Mouse (Mus musculus): ENCODE data around the gene Rabggta. TPM values are rescaled to one million over a fixed set of nuclear protein-coding genes. Genes with fewer than 3 reads are reported as not detected.

The Rabggta gene
- total RNA-seq, 4 experiments from 2014 or later: 13.3 to 14.6 (median 14.5) TPM

- DNase-seq (ENCODE audit: low spot score): no peak
Observed at GRCm38 (mm10) chr14:55733889-55734288, 11.8 kb upstream of the Rabggta start.

GRCm38 (mm10) chr14:55730531-55731032, 8.5 kb upstream of the Rabggta start:
- DNase-seq (ENCODE audit: low spot score): no peak

GRCm38 (mm10) chr14:55730116-55730515, 8.1 kb upstream of the Rabggta start:
- DNase-seq (ENCODE audit: low spot score): no peak

- no peak for DNase-seq (ENCODE audit: low spot score)
Observed at GRCm38 (mm10) chr14:55727889-55728685, 6.0 kb upstream of the Rabggta start.

GRCm38 (mm10) chr14:55726261-55726660, 4.2 kb upstream of the Rabggta start:
- DNase-seq (ENCODE audit: low spot score): no peak

- peak; percentile 65 for DNase-seq (ENCODE audit: low spot score)
Observed at GRCm38 (mm10) chr14:55724411-55724871, 2.4 kb upstream of the Rabggta start.

- no peak for DNase-seq (ENCODE audit: low spot score)
Observed at GRCm38 (mm10) chr14:55723433-55723832, 1.4 kb upstream of the Rabggta start.

GRCm38 (mm10) chr14:55722438-55722945, 429 bp upstream of the Rabggta start:
- no peak for DNase-seq (ENCODE audit: low spot score)

- no peak for DNase-seq (ENCODE audit: low spot score)
Observed at GRCm38 (mm10) chr14:55721076-55721475, 987 bp downstream of the Rabggta start.

- no peak for DNase-seq (ENCODE audit: low spot score)
Observed at GRCm38 (mm10) chr14:55720666-55721065, 1.4 kb downstream of the Rabggta start.

GRCm38 (mm10) chr14:55719737-55720136, 2.3 kb downstream of the Rabggta start:
- no peak for DNase-seq (ENCODE audit: low spot score)

- no peak for DNase-seq (ENCODE audit: low spot score)
Observed at GRCm38 (mm10) chr14:55716884-55717283, 5.2 kb downstream of the Rabggta start.

GRCm38 (mm10) chr14:55716271-55716670, 5.8 kb downstream of the Rabggta start:
- DNase-seq (ENCODE audit: low spot score): no peak

- no peak for DNase-seq (ENCODE audit: low spot score)
Observed at GRCm38 (mm10) chr14:55714893-55715292, 7.2 kb downstream of the Rabggta start.

GRCm38 (mm10) chr14:55713729-55714122, 8.3 kb downstream of the Rabggta start, which contains the start of gene Tgm1:
Tgm1 (minus strand) TSS chr14:55713926.
- DNase-seq (ENCODE audit: low spot score): no peak

GRCm38 (mm10) chr14:55713007-55713728, 8.9 kb downstream of the Rabggta start:
- DNase-seq (ENCODE audit: low spot score): peak; percentile 20

GRCm38 (mm10) chr14:55711786-55712185, 10.3 kb downstream of the Rabggta start:
- no peak for DNase-seq (ENCODE audit: low spot score)

GRCm38 (mm10) chr14:55709509-55709908, 12.6 kb downstream of the Rabggta start:
- no peak for DNase-seq (ENCODE audit: low spot score)

GRCm38 (mm10) chr14:55707397-55707796, 14.7 kb downstream of the Rabggta start:
- DNase-seq (ENCODE audit: low spot score): no peak

GRCm38 (mm10) chr14:55706051-55706600, 15.9 kb downstream of the Rabggta start:
- DNase-seq (ENCODE audit: low spot score): no peak

- no peak for DNase-seq (ENCODE audit: low spot score)
Observed at GRCm38 (mm10) chr14:55702761-55703160, 19.3 kb downstream of the Rabggta start.

- no peak for DNase-seq (ENCODE audit: low spot score)
Observed at GRCm38 (mm10) chr14:55701131-55701530, 20.9 kb downstream of the Rabggta start.
